Mouse (Mus musculus): ENCODE data around the gene Gm37240. TPM values are rescaled to one million over a fixed set of nuclear protein-coding genes. Genes with fewer than 3 reads are reported as not detected.

Gene Gm37240
- polyA plus RNA-seq, 1 experiment from 2014 or later, result 13.4 TPM

DNA sequence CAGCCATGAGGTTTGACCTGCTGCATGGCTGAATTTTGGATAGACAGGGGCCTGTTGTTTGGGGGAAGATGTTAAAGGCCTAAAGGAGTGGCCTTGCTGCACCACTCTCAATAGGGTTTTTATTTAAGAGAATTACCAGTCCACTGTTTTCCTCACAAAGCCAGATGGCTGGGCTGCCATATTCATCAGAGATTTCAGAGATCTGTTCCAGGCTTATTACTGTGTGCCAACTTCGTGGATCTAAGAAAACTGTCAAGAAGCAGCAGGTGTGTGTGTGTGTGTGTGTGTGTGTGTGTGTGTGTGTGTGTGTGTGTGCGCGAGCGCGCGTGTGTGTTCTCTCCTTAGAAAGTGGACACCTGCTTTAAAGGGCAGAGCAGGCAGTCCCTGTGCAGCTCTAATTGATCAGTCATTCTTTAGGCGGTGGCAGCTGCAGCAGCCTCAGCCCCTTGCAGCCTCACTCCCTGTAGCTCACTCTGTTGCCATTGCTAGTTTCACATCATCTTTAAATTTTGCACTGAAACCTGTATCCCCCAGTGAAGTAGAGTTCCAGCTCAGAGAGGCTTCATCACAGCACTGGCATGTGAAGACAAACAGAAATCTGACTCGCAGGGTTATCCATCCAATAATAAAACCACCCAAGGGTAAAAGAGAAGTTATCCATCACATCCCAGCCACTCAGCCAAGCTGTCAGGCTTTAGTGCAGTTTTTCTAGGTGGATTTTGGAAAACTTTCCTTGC lies 252.8 kb downstream of the Gm37240 start:
- 86% methylated on average over 8 of the region's 8 CpGs for WGBS
- no peak for ATAC-seq (ENCODE audit: low read depth)
- H3K27me3 ChIP-seq (replicated peaks; ENCODE audit: control insufficient read depth, insufficient read depth, low read length), result no peaks in the 10 kb centered on the region
- no peak overlapping the region for H3K4me2 ChIP-seq (ENCODE audit: low read depth, low read length)
- no peak overlapping the region for H3K4me3 ChIP-seq (ENCODE audit: low read depth, low read length)
- no peaks in the 10 kb centered on the region for H3K36me3 ChIP-seq (ENCODE audit: control insufficient read depth, insufficient read depth, low read length)
- H3K27ac ChIP-seq (replicated peaks; ENCODE audit: low read depth, low read length), result no peak overlapping the region
- DNase-seq (ENCODE audit: low spot score), result no peak
- no peaks in the 10 kb centered on the region for H3K4me1 ChIP-seq (ENCODE audit: control insufficient read depth, insufficient read depth, low read length)
- H3K9ac ChIP-seq (ENCODE audit: low read depth, low read length), result no peak overlapping the region
- no peaks in the 10 kb centered on the region for H3K9me3 ChIP-seq (ENCODE audit: control insufficient read depth, low read length)

DNA sequence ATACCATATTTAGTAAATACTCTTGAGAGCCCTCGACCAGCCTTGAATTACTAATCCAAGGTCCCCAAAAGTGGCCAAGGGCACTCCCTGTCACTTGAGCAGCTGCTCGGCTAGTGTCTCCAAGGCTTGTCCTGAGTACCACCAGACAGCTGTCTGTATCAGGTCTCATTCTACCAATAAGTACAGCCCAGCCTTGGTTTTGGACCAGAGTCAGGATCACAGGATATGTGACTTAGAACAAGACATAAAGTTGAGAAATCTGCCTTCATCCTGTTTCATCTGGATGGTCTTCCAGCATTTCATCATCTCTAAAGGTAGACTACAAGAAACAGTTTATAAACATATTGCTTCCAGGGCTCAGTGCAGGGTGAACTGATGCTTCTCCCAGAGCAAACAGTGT lies 253.6 kb downstream of the Gm37240 start:
- no peaks in the 10 kb centered on the region for H3K4me1 ChIP-seq (ENCODE audit: control insufficient read depth, insufficient read depth, low read length)
- no peak for ATAC-seq (ENCODE audit: low read depth)
- H3K27me3 ChIP-seq (replicated peaks; ENCODE audit: control insufficient read depth, insufficient read depth, low read length), result no peaks in the 10 kb centered on the region
- 83% methylated on average over 2 of the region's 2 CpGs for WGBS
- no peaks in the 10 kb centered on the region for H3K9me3 ChIP-seq (ENCODE audit: control insufficient read depth, low read length)
- no peak overlapping the region for H3K27ac ChIP-seq (replicated peaks; ENCODE audit: low read depth, low read length)
- H3K9ac ChIP-seq (ENCODE audit: low read depth, low read length), result no peak overlapping the region
- no peak overlapping the region for H3K4me2 ChIP-seq (ENCODE audit: low read depth, low read length)
- no peak overlapping the region for H3K4me3 ChIP-seq (ENCODE audit: low read depth, low read length)
- no peaks in the 10 kb centered on the region for H3K36me3 ChIP-seq (ENCODE audit: control insufficient read depth, insufficient read depth, low read length)
- DNase-seq (ENCODE audit: low spot score), result no peak

DNA sequence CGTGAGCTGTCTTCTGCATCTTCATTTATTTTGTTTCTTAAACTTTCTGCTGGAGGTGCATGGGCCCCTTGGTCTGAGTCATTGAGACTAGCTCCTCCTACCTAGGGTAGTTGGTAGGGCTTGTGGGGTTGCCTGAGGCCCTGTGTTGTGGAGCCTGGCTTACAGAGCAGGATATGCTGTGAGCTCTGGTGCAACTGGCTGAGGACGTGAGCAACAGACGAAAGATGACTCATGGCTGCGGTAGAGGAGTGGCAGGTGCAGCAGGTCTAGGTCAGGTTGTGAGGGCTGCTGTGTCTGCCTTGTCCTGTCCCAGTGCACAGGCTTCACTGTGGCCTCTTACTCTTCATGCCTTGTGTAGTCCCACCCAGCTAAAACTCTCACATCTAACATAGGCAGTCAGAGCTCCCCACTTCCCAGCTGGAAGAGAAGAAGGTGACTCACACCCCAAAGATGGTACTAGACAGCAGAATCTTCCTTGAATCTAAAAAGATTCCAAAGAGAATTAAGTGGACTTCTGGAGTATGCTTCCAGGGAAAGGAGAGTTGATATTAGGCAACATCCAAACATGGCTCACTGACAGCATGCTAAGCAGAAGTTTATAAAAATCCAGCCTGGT lies 257.3 kb downstream of the Gm37240 start:
- Histone ChIP-seq H3K27me3 (replicated peaks; ENCODE audit: control insufficient read depth, insufficient read depth, low read length) (no peaks in the 10 kb centered on the region), H3K4me1 (ENCODE audit: control insufficient read depth, insufficient read depth, low read length) (no peaks in the 10 kb centered on the region), H3K36me3 (ENCODE audit: control insufficient read depth, insufficient read depth, low read length) (no peaks in the 10 kb centered on the region), H3K9me3 (ENCODE audit: control insufficient read depth, low read length) (no peaks in the 10 kb centered on the region), H3K4me3 (ENCODE audit: low read depth, low read length) (no peak overlapping the region), H3K9ac (ENCODE audit: low read depth, low read length) (no peak overlapping the region), H3K27ac (replicated peaks; ENCODE audit: low read depth, low read length) (no peak overlapping the region), H3K4me2 (ENCODE audit: low read depth, low read length) (no peak overlapping the region)
- ATAC-seq (ENCODE audit: low read depth) (no peak), DNase-seq (ENCODE audit: low spot score) (no peak)
- 95% methylated on average over 4 of the region's 4 CpGs for WGBS

DNA sequence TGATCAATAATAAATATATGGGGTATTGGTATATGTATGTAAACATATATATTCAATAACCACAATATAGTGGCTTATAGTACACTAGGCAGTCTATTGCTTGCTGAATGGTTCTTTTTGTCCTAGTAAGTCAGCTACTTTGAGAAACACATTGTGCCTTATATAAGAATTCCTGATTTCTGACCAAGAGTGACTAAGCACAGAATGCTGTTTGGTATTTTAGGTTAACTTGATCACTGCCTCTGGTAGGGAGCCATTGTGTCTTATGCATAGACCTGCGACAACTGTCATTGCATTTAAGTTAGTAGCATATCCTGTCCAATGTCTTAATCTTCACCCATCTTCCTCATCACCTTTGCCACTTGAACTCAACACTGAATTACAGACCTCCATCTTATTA lies 267.6 kb downstream of the Gm37240 start:
- Histone ChIP-seq H3K27ac (replicated peaks; ENCODE audit: low read depth, low read length) (no peak overlapping the region), H3K4me3 (ENCODE audit: low read depth, low read length) (no peak overlapping the region), H3K9me3 (ENCODE audit: control insufficient read depth, low read length) (no peaks in the 10 kb centered on the region), H3K36me3 (ENCODE audit: control insufficient read depth, insufficient read depth, low read length) (peaks cover 11% of the 10 kb centered on the region; the same call in 1 of the 2 replicates), H3K4me1 (ENCODE audit: control insufficient read depth, insufficient read depth, low read length) (no peaks in the 10 kb centered on the region), H3K9ac (ENCODE audit: low read depth, low read length) (no peak overlapping the region), H3K4me2 (ENCODE audit: low read depth, low read length) (no peak overlapping the region), H3K27me3 (replicated peaks; ENCODE audit: control insufficient read depth, insufficient read depth, low read length) (no peaks in the 10 kb centered on the region)
- ATAC-seq (ENCODE audit: low read depth), result no peak
- WGBS, result 100% methylated on average over 1 of the region's 1 CpGs
- no peak for DNase-seq (ENCODE audit: low spot score)

DNA sequence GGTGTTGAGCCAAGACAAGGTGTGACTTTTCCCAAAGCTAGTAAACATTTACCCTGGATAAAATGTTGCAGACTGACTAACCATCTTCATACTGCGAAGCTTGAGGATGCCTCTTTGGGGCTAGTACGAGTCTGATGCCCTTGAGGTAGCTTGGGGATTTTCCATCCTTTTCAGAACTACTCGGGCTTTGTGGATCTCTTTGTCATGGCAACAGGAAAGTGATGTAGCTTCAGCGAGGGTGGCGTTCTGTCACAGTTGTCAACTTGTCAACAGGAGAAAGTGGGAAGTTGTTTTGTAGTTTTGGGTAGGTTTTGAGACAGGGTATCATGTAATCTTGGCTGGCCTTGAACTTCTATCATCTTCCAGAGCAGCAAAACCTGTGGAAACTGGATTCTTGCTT lies 268.0 kb downstream of the Gm37240 start:
- Histone ChIP-seq H3K4me3 (ENCODE audit: low read depth, low read length) (no peak overlapping the region), H3K4me1 (ENCODE audit: control insufficient read depth, insufficient read depth, low read length) (no peaks in the 10 kb centered on the region), H3K9me3 (ENCODE audit: control insufficient read depth, low read length) (no peaks in the 10 kb centered on the region), H3K27me3 (replicated peaks; ENCODE audit: control insufficient read depth, insufficient read depth, low read length) (no peaks in the 10 kb centered on the region), H3K9ac (ENCODE audit: low read depth, low read length) (no peak overlapping the region), H3K4me2 (ENCODE audit: low read depth, low read length) (no peak overlapping the region), H3K36me3 (ENCODE audit: control insufficient read depth, insufficient read depth, low read length) (peaks cover 11% of the 10 kb centered on the region; the same call in 1 of the 2 replicates), H3K27ac (replicated peaks; ENCODE audit: low read depth, low read length) (no peak overlapping the region)
- DNase-seq (ENCODE audit: low spot score), result no peak
- ATAC-seq (ENCODE audit: low read depth), result no peak
- 88% methylated on average over 5 of the region's 5 CpGs for WGBS

DNA sequence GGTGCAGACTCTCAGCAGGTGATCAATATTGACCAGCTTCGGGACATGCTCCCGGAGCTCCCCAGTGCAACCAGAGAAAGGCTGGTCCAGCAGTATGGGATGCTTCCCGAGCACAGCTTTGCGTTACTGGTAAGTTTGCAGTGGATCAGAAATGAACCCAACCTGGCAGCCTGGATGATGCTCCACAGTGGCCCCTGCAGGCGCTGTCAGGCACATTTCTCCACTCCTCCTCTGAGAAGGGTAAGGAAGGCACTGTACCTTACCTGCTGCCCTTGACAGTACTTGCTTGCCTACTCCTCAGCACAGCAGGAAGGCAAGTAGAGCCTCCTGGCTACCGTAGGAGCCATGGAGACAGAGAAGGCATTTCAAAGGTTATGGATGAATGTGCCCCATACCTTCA lies 268.4 kb downstream of the Gm37240 start:
- Histone ChIP-seq H3K27me3 (replicated peaks; ENCODE audit: control insufficient read depth, insufficient read depth, low read length) (no peaks in the 10 kb centered on the region), H3K4me2 (ENCODE audit: low read depth, low read length) (no peak overlapping the region)

DNA sequence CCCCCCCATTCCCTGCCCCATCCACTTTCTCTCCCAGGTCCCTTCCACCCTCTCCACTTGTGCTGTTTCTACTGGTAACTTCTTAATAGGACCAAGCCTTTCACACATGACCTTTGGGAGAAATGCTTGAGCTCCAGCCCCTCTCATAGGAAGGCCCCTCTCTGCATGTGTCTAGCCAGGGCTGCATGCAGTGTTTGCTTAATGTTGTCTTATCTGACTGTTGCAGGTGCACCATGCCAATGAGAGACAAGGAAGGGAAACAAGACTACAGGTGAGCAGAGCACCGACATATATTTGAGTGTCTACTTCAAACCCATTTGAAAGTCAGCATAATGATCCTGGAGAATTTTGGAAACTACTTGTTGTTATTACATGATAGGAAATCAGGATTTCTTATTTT lies 270.9 kb downstream of the Gm37240 start:
- H3K4me2 ChIP-seq (ENCODE audit: low read depth, low read length), result no peak overlapping the region
- 90% methylated on average over 1 of the region's 1 CpGs for WGBS
- no peaks in the 10 kb centered on the region for H3K4me1 ChIP-seq (ENCODE audit: control insufficient read depth, insufficient read depth, low read length)

More for the DNA sequence above, 268.4 kb downstream of the Gm37240 start:
- Histone ChIP-seq H3K9ac (ENCODE audit: low read depth, low read length) (no peak overlapping the region), H3K36me3 (ENCODE audit: control insufficient read depth, insufficient read depth, low read length) (peaks cover 11% of the 10 kb centered on the region; the same call in 1 of the 2 replicates), H3K4me1 (ENCODE audit: control insufficient read depth, insufficient read depth, low read length) (no peaks in the 10 kb centered on the region), H3K9me3 (ENCODE audit: control insufficient read depth, low read length) (no peaks in the 10 kb centered on the region), H3K27ac (replicated peaks; ENCODE audit: low read depth, low read length) (no peak overlapping the region), H3K4me3 (ENCODE audit: low read depth, low read length) (no peak overlapping the region)
- DNase-seq (ENCODE audit: low spot score) (no peak), ATAC-seq (ENCODE audit: low read depth) (no peak)
- 75% methylated on average over 6 of the region's 6 CpGs for WGBS

DNA sequence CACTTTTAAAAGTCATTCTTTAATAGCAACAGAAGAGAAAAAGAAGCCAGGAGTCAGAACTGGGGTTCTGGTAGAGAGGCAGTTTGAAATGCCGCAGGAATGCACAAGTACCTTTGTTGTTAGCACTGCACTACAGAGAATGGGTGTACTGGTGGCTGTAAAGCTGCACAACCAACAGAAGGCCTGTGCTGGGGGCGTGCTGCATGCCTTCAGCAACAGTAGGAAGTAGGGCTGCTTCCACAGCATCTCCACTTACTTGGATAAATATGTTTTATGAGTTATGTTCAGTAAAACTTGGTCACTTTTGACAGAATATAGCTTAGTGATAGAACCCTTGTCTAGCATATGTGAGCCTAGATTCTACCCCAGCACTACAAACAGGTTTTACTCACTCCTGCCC lies 279.6 kb downstream of the Gm37240 start:
- Histone ChIP-seq H3K4me2 (ENCODE audit: low read depth, low read length) (no peak overlapping the region), H3K4me1 (ENCODE audit: control insufficient read depth, insufficient read depth, low read length) (no peaks in the 10 kb centered on the region), H3K27ac (replicated peaks; ENCODE audit: low read depth, low read length) (no peak overlapping the region), H3K9me3 (ENCODE audit: control insufficient read depth, low read length) (no peaks in the 10 kb centered on the region), H3K9ac (ENCODE audit: low read depth, low read length) (no peak overlapping the region), H3K27me3 (replicated peaks; ENCODE audit: control insufficient read depth, insufficient read depth, low read length) (no peaks in the 10 kb centered on the region), H3K4me3 (ENCODE audit: low read depth, low read length) (no peak overlapping the region), H3K36me3 (ENCODE audit: control insufficient read depth, insufficient read depth, low read length) (peaks cover 3% of the 10 kb centered on the region; the same call in 1 of the 2 replicates)
- ATAC-seq (ENCODE audit: low read depth), result no peak
- no peak for DNase-seq (ENCODE audit: low spot score)
- 91% methylated on average over 2 of the region's 2 CpGs for WGBS

More for the DNA sequence above, 270.9 kb downstream of the Gm37240 start:
- no peak overlapping the region for H3K4me3 ChIP-seq (ENCODE audit: low read depth, low read length)
- H3K9me3 ChIP-seq (ENCODE audit: control insufficient read depth, low read length), result no peaks in the 10 kb centered on the region
- no peak overlapping the region for H3K9ac ChIP-seq (ENCODE audit: low read depth, low read length)
- H3K27ac ChIP-seq (replicated peaks; ENCODE audit: low read depth, low read length), result no peak overlapping the region
- H3K27me3 ChIP-seq (replicated peaks; ENCODE audit: control insufficient read depth, insufficient read depth, low read length), result no peaks in the 10 kb centered on the region
- H3K36me3 ChIP-seq (ENCODE audit: control insufficient read depth, insufficient read depth, low read length), result peaks cover 8% of the 10 kb centered on the region; the same call in 1 of the 2 replicates
- DNase-seq (ENCODE audit: low spot score), result no peak
- no peak for ATAC-seq (ENCODE audit: low read depth)

DNA sequence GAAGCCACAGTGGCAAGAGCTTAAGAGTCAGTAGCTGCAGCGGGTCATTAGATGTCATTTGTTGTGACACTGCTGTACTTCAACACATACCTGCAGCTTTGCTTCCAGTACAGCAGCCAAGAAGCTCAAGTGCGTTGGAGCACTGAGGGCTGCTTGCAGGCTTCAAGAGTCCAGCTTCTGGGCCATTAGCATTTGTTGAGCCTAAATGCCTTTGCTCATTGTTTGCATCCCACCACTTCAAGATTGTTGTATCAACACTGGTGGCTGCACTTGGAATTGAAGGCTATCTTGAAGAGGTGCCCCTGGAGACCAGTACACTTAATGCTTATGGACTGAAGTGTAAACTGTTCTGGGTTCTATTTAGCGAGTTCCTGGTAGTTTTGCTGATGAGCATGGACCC lies 280.4 kb downstream of the Gm37240 start:
- Histone ChIP-seq H3K27ac (replicated peaks; ENCODE audit: low read depth, low read length) (no peak overlapping the region), H3K4me1 (ENCODE audit: control insufficient read depth, insufficient read depth, low read length) (no peaks in the 10 kb centered on the region), H3K9me3 (ENCODE audit: control insufficient read depth, low read length) (no peaks in the 10 kb centered on the region), H3K9ac (ENCODE audit: low read depth, low read length) (no peak overlapping the region), H3K36me3 (ENCODE audit: control insufficient read depth, insufficient read depth, low read length) (peaks cover 3% of the 10 kb centered on the region; the same call in 1 of the 2 replicates), H3K27me3 (replicated peaks; ENCODE audit: control insufficient read depth, insufficient read depth, low read length) (no peaks in the 10 kb centered on the region), H3K4me2 (ENCODE audit: low read depth, low read length) (no peak overlapping the region), H3K4me3 (ENCODE audit: low read depth, low read length) (no peak overlapping the region)
- DNase-seq (ENCODE audit: low spot score) (no peak), ATAC-seq (ENCODE audit: low read depth) (no peak)
- WGBS, result 95% methylated on average over 3 of the region's 3 CpGs
